Mouse (Mus musculus) T-helper 17 cell (primary cell): ENCODE data around the gene Rprd1b.

Experiments used
- in situ Hi-C, 2 experiments: fragments of 300-600 bp; cut with MboI, MseI; formaldehyde crosslinking; loops; 1 replicate in 1 of 2; 2 replicates in 1 of 2; pipeline ENCODE4 v1.15.1; 2025; ENCODE audit warnings: high pct_unique_total_duplicates in 2 of 2

Rprd1b gene

GRCm38 (mm10) chr2:158169351-158169750, 141.1 kb downstream of the Rprd1b start:
- in situ Hi-C loops, result loop anchor here in 1 of 2 experiments (10.0 to 25.0 kb wide), 3 partner anchors 568 to 1315 kb away; partner anchors contain the start of genes 4930518I15Rik and Rbl1

- in situ Hi-C loops, result loop anchor here in 1 of 2 experiments (10.0 to 25.0 kb wide), 3 partner anchors 568 to 1315 kb away; partner anchors contain the start of genes 4930518I15Rik and Rbl1
Observed at GRCm38 (mm10) chr2:158169771-158170170, 141.5 kb downstream of the Rprd1b start.

GRCm38 (mm10) chr2:158170394-158170793, 142.1 kb downstream of the Rprd1b start:
- in situ Hi-C loops, result loop anchor here in 1 of 2 experiments (25.0 kb wide), 1 partner anchor 567 kb away; no protein-coding TSS in a partner anchor

GRCm38 (mm10) chr2:158174438-158174837, 146.1 kb downstream of the Rprd1b start:
- in situ Hi-C loops, result loop anchor here in 1 of 2 experiments (25.0 kb wide), 1 partner anchor 563 kb away; no protein-coding TSS in a partner anchor

GRCm38 (mm10) chr2:158174958-158175357, 146.7 kb downstream of the Rprd1b start:
- in situ Hi-C loops, result loop anchor here in 1 of 2 experiments (5.0 to 25.0 kb wide), 2 partner anchors 562 to 1043 kb away; no protein-coding TSS in a partner anchor

GRCm38 (mm10) chr2:158175433-158175832, 147.1 kb downstream of the Rprd1b start:
- in situ Hi-C loops, result loop anchor here in 1 of 2 experiments (5.0 kb wide), 1 partner anchor 1043 kb away; no protein-coding TSS in a partner anchor

- in situ Hi-C loops, result loop anchor here in 1 of 2 experiments (5.0 kb wide), 1 partner anchor 1044 kb away; no protein-coding TSS in a partner anchor
Observed at GRCm38 (mm10) chr2:158176763-158177162, 148.5 kb downstream of the Rprd1b start.

- in situ Hi-C loops, result loop anchor here in 1 of 2 experiments (5.0 kb wide), 1 partner anchor 1045 kb away; no protein-coding TSS in a partner anchor
Observed at GRCm38 (mm10) chr2:158177574-158177973, 149.3 kb downstream of the Rprd1b start.

GRCm38 (mm10) chr2:158178139-158178538, 149.8 kb downstream of the Rprd1b start:
- in situ Hi-C loops, result loop anchor here in 1 of 2 experiments (5.0 kb wide), 1 partner anchor 1046 kb away; no protein-coding TSS in a partner anchor

- in situ Hi-C loops, result loop anchor here in 1 of 2 experiments (5.0 kb wide), 1 partner anchor 1047 kb away; no protein-coding TSS in a partner anchor
Observed at GRCm38 (mm10) chr2:158178696-158179369, 150.5 kb downstream of the Rprd1b start.

- in situ Hi-C loops, result loop anchor here in 1 of 2 experiments (5.0 kb wide), 1 partner anchor 1047 kb away; no protein-coding TSS in a partner anchor
Observed at GRCm38 (mm10) chr2:158179370-158180111, 151.2 kb downstream of the Rprd1b start.

GRCm38 (mm10) chr2:158180797-158181196, 152.5 kb downstream of the Rprd1b start:
- in situ Hi-C loops, result no loop called here
